Mouse (Mus musculus) brain, embryonic 14.5 days (tissue): ENCODE data around the gene 9930104L06Rik.

Experiments used
- CTCF ChIP-seq: fragments of 200-500 bp; IDR thresholded peaks from 2 replicates; pipeline ENCODE4 v1.5.1; 2012; ENCODE audit warnings: inconsistent platforms, mild to moderate bottlenecking, moderate library complexity, borderline replicate concordance; ENCODE audit not compliant: insufficient read depth, insufficient read length; ENCODE audit errors: extremely low read depth
- POLR2A ChIP-seq: fragments of 200-500 bp; IDR thresholded peaks from 2 replicates; pipeline ENCODE4 v1.6.1; 2012; ENCODE audit warnings: mild to moderate bottlenecking, inconsistent platforms, borderline replicate concordance; ENCODE audit not compliant: poor library complexity, insufficient read depth, insufficient read length, severe bottlenecking; ENCODE audit errors: extremely low read depth

DNA sequence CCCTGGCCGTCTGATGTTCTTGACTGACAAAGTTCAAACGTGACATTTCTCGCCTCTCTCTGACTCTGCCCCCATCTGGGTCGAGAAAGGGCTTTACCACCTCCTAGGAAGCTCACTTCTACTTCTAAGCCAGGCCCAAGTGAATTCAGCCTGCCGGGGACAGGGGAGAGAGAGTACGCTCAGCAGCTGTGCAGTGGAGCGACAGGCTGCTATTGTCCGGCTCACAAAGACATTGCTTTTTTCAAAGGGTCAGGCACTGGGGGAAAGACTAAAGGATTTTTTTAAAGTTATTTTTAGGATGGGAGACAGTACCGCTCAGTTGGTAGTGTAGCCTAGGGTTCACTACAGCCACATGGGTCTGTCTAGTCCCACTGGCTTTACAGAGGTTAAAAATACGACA, 38.4 kb upstream of the 9930104L06Rik start:
- TF ChIP-seq CTCF (no peak), POLR2A (no peak)
